Mouse (Mus musculus) left cerebral cortex, postnatal 10 days (tissue): ENCODE results near the gene Rtn4rl1. TPM values are rescaled to one million over a fixed set of nuclear protein-coding genes. Genes with fewer than 3 reads are reported as not detected.

ENCODE experiments used
- DNase-seq, 2 experiments: peaks; one replicate each; pipeline ENCODE4 v3.0.0; 2021 to 2022; ENCODE audit warnings: low spot score in 2 of 2, mixed read lengths in 1 of 2; ENCODE audit errors: extremely low spot score in 1 of 2
- intact Hi-C: fragments of 180-260 bp; cut with DNase I; formaldehyde crosslinking; loops from one replicate; pipeline ENCODE4 v1.15.1; 2025
- total RNA-seq, 2 experiments: library from RNA; stranded (reverse); gene quantifications; 2 replicates each; pipeline ENCODE4 v1.2.3; 2021

Gene Rtn4rl1
- total RNA-seq, 2 experiments from 2014 or later: 44.8 to 46.9 TPM

- intact Hi-C loops: no loop called here
- peak in 1 of 2 experiments; percentile 76 for DNase-seq
These were observed 38.2 kb downstream of the Rtn4rl1 start for GRCm38 (mm10) chr11:75231756-75232155.

- intact Hi-C loops: no loop called here
These were observed 38.9 kb downstream of the Rtn4rl1 start for GRCm38 (mm10) chr11:75232434-75232833.

GRCm38 (mm10) chr11:75234745-75235144 is 41.2 kb downstream of the Rtn4rl1 start:
- intact Hi-C loops: no loop called here
- peak in 1 of 2 experiments; percentile 63 for DNase-seq

More at GRCm38 (mm10) chr11:75232434-75232833, 38.9 kb downstream of the Rtn4rl1 start:
- DNase-seq: no peak

GRCm38 (mm10) chr11:75240158-75240934 is 46.8 kb downstream of the Rtn4rl1 start:
- intact Hi-C loops: no loop called here
- peak in 1 of 2 experiments; percentile 52 for DNase-seq

- DNase-seq: no peak
- intact Hi-C loops: no loop called here
These were observed 49.2 kb downstream of the Rtn4rl1 start for GRCm38 (mm10) chr11:75242710-75243255.

GRCm38 (mm10) chr11:75244368-75245275 is 51.0 kb downstream of the Rtn4rl1 start:
- intact Hi-C loops: no loop called here

GRCm38 (mm10) chr11:75245372-75246330 is 52.1 kb downstream of the Rtn4rl1 start:
- DNase-seq: no peak
- intact Hi-C loops: no loop called here

More at GRCm38 (mm10) chr11:75244368-75245275, 51.0 kb downstream of the Rtn4rl1 start:
- DNase-seq: no peak

GRCm38 (mm10) chr11:75246589-75246988 is 53.0 kb downstream of the Rtn4rl1 start:
- DNase-seq: no peak
- intact Hi-C loops: no loop called here

GRCm38 (mm10) chr11:75247137-75247730 is 53.7 kb downstream of the Rtn4rl1 start:
- no peak for DNase-seq
- intact Hi-C loops: no loop called here

GRCm38 (mm10) chr11:75249588-75249987 is 56.0 kb downstream of the Rtn4rl1 start:
- intact Hi-C loops: no loop called here
- no peak for DNase-seq

GRCm38 (mm10) chr11:75251006-75251512 is 57.5 kb downstream of the Rtn4rl1 start:
- no peak for DNase-seq
- intact Hi-C loops: no loop called here

GRCm38 (mm10) chr11:75251557-75252070 is 58.0 kb downstream of the Rtn4rl1 start:
- DNase-seq: no peak
- intact Hi-C loops: no loop called here

- peak in 1 of 2 experiments; percentile 74 for DNase-seq
- intact Hi-C loops: no loop called here
These were observed 60.8 kb downstream of the Rtn4rl1 start for GRCm38 (mm10) chr11:75254252-75254912.

GRCm38 (mm10) chr11:75255330-75255729 is 61.7 kb downstream of the Rtn4rl1 start:
- intact Hi-C loops: no loop called here
- DNase-seq: no peak

GRCm38 (mm10) chr11:75257056-75257648 is 63.6 kb downstream of the Rtn4rl1 start:
- no peak for DNase-seq
- intact Hi-C loops: no loop called here

- intact Hi-C loops: no loop called here
- peak in 1 of 2 experiments; percentile 61 for DNase-seq
These were observed 65.8 kb downstream of the Rtn4rl1 start for GRCm38 (mm10) chr11:75259416-75259815.
